In the genomic region with DNA sequence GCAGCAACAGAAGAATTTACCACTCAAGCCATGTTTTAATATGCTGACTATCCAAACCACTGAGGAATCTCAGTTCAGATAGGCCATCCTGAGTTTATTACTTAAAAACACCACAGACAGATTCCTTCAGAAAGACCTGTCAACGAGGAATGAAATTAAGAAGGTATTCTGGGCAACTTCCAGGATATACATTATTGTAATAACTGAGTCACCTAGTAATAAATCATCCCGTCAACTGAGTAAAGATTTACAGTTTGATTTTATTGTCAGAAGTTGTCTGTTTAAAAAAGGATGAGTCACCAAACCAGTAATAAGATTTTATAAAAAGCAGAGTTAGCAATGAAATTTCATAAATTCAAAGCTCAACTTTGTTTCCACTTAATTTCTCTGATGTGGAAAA, we compare ENCODE assay signal across 17 mouse cellular contexts. TPM values are rescaled to one million over a fixed set of nuclear protein-coding genes. Genes with fewer than 3 reads are reported as not detected.
DNase-seq lines count a peak whose midpoint lies in the region; ATAC-seq and TF ChIP-seq lines count a peak whose summit lies in the region.
"Had no signal": no experiment of that assay in that cellular context is flagged by ENCODE, and none has a peak within 500 bp of the region (broad histone marks: within the 10 kb centered on the region; RNA-seq: fewer than 3 reads in every experiment).

No protein-coding gene starts in this region.

- no peak for DNase-seq in liver
- DNase-seq in neural tube, embryonic 10.5 days (ENCODE audit: extremely low spot score, low spot score), result no peak
- DNase-seq in Muller cell, postnatal 12 days (ENCODE audit: inconsistent ontology term), result no peak
- DNase-seq in cerebellum, postnatal 14 days, result no peak
- DNase-seq: adrenal gland, adult 8-10 months; cerebellum, adult 9-11 months; forebrain, postnatal 0 days; kidney, postnatal 14 days; thymus, postnatal 4 days had no signal

- ATAC-seq in liver, embryonic 12.5 days, result no peak
- no peak for ATAC-seq in neural tube, embryonic 13.5 days (ENCODE audit: low read depth)
- ATAC-seq: forebrain, postnatal 0 days; inflammation-experienced regulatory T-cells, adult 6 months had no signal

- H3K36me3 ChIP-seq in liver, embryonic 12.5 days, result no peaks in the 10 kb centered on the region; the same call in 1 of the 2 replicates
- H3K36me3 ChIP-seq in neural tube, embryonic 13.5 days, result no peaks in the 10 kb centered on the region
- H3K36me3 ChIP-seq: embryonic facial prominence, embryonic 13.5 days; heart, embryonic 12.5 days; limb, embryonic 15.5 days; neural tube, embryonic 15.5 days had no signal

- peaks cover 31% of the 10 kb centered on the region for H3K4me1 ChIP-seq in liver, embryonic 12.5 days
- H3K4me1 ChIP-seq in neural tube, embryonic 13.5 days (replicated peaks), result peaks cover 24% of the 10 kb centered on the region
- H3K4me1 ChIP-seq in bone marrow macrophage, adult 2 months (ENCODE audit: control insufficient read depth, insufficient read depth, low read length), result peaks cover 11% of the 10 kb centered on the region; the same call in 1 of the 2 replicates

- TF ChIP-seq POLR2A in bone marrow macrophage, adult 2 months (IDR thresholded peaks at IDR 0.05; ENCODE audit: borderline replicate concordance, low read depth, low read length), result no peak

- no peaks in the 10 kb centered on the region for H3K27me3 ChIP-seq in liver, embryonic 12.5 days (replicated peaks)
- H3K27me3 ChIP-seq in neural tube, embryonic 13.5 days, result no peaks in the 10 kb centered on the region
- H3K27me3 ChIP-seq: embryonic facial prominence, embryonic 13.5 days; heart, embryonic 12.5 days; limb, embryonic 15.5 days; neural tube, embryonic 15.5 days had no signal

- H3K9me3 ChIP-seq in liver, embryonic 12.5 days (replicated peaks), result no peaks in the 10 kb centered on the region
- no peaks in the 10 kb centered on the region for H3K9me3 ChIP-seq in neural tube, embryonic 13.5 days
- H3K9me3 ChIP-seq: embryonic facial prominence, embryonic 13.5 days; heart, embryonic 12.5 days; limb, embryonic 15.5 days; neural tube, embryonic 15.5 days had no signal

- peak overlapping the region; percentile 10; the same call in 1 of the 2 replicates for H3K9ac ChIP-seq in liver, embryonic 12.5 days
- no peak overlapping the region for H3K9ac ChIP-seq in neural tube, embryonic 13.5 days
- H3K9ac ChIP-seq: embryonic facial prominence, embryonic 13.5 days; forebrain, postnatal 0 days; heart, embryonic 12.5 days; limb, embryonic 15.5 days had no signal

- no peak overlapping the region for H3K27ac ChIP-seq in liver, embryonic 12.5 days
- no peak overlapping the region for H3K27ac ChIP-seq in neural tube, embryonic 13.5 days (replicated peaks)
- H3K27ac ChIP-seq in bone marrow macrophage, adult 2 months (ENCODE audit: insufficient read depth, low read depth, low read length), result peak overlapping the region; percentile 21; the same call in 1 of the 2 replicates
- H3K27ac ChIP-seq: embryonic facial prominence, embryonic 13.5 days; limb, embryonic 15.5 days; neural tube, embryonic 15.5 days had no signal

- TF ChIP-seq CTCF in bone marrow macrophage, adult 2 months (IDR thresholded peaks at IDR 0.05; ENCODE audit: low read depth, low read length), result no peak

- H3K4me3 ChIP-seq in liver, embryonic 12.5 days, result no peak overlapping the region
- no peak overlapping the region for H3K4me3 ChIP-seq in neural tube, embryonic 13.5 days
- no peak overlapping the region for H3K4me3 ChIP-seq in bone marrow macrophage, adult 2 months (ENCODE audit: insufficient read depth, low read length)
- H3K4me3 ChIP-seq: embryonic facial prominence, embryonic 13.5 days; heart, embryonic 12.5 days; limb, embryonic 15.5 days; neural tube, embryonic 15.5 days had no signal

- 69% methylated on average over 2 of the region's 2 CpGs for WGBS in liver, embryonic 12.5 days (ENCODE audit: insufficient replicate concordance)
- WGBS in neural tube, embryonic 13.5 days, result 80% methylated on average over 2 of the region's 2 CpGs

- H3K4me2 ChIP-seq in liver, embryonic 12.5 days, result peak overlapping the region; percentile 78
- H3K4me2 ChIP-seq in neural tube, embryonic 13.5 days, result peak overlapping the region; percentile 42
- H3K4me2 ChIP-seq: limb, embryonic 15.5 days had no signal

RNA-seq across cellular contexts. Expression of gene Ap5m1, which starts 2.1 kb away (rescaled TPM):
- 17.3 and 18.7 TPM in 2 replicates for polyA plus RNA-seq in liver, embryonic 12.5 days (2016; fragmentation: Nextera tagmentation; extraction: Ambion mirVana)
- polyA plus RNA-seq in neural tube, embryonic 13.5 days (2015; fragmentation: Nextera tagmentation; extraction: Ambion mirVana), result 23.3 and 29.0 TPM in 2 replicates
- 28.8 and 36.0 TPM in 2 replicates for polyA plus RNA-seq in bone marrow macrophage, adult 2 months (2012; ENCODE audit: insufficient read depth, insufficient read length, missing spikeins)

RNA-seq across cellular contexts. Expression of gene Exoc5, which starts 2.6 kb away (rescaled TPM):
- polyA plus RNA-seq in liver, embryonic 12.5 days (2016; fragmentation: Nextera tagmentation; extraction: Ambion mirVana), result 38.8 and 39.4 TPM in 2 replicates
- polyA plus RNA-seq in neural tube, embryonic 13.5 days (2015; fragmentation: Nextera tagmentation; extraction: Ambion mirVana), result 71.6 and 76.4 TPM in 2 replicates
- 46.2 and 54.9 TPM in 2 replicates for polyA plus RNA-seq in bone marrow macrophage, adult 2 months (2012; ENCODE audit: insufficient read depth, insufficient read length, missing spikeins)
